13 mouse cellular contexts compared by ENCODE assay signal in the genomic region with DNA sequence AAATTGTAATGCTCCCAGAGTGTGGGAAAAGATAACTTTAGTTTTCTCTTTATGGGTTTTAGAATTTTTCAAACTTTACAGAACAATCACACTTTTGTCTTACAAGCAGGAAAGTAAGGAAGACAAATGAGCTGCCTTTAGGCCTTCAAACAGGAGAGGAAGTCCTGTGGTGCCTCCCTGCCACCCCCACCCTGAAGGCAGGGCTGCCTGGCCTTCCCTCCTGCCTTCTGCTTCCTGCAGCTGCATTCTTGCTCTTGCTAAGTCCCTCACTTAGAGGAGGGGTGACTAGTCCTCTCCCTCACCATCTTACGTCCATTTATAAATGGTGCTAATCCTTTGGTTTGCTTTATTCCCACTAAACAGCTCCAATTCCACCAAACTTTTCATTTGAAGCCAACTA. TPM values are rescaled to one million over a fixed set of nuclear protein-coding genes. Genes with fewer than 3 reads are reported as not detected.
DNase-seq lines count a peak whose midpoint lies in the region; ATAC-seq and TF ChIP-seq lines count a peak whose summit lies in the region.
"Had no signal": no experiment of that assay in that cellular context is flagged by ENCODE, and none has a peak within 500 bp of the region (broad histone marks: within the 10 kb centered on the region; RNA-seq: fewer than 3 reads in every experiment).

No protein-coding gene starts in this region.

- peaks cover 3% of the 10 kb centered on the region for H3K9me3 ChIP-seq in heart, embryonic 12.5 days (replicated peaks)
- H3K9me3 ChIP-seq in forebrain, postnatal 0 days (ENCODE audit: low read length): no peaks in the 10 kb centered on the region
- no peaks in the 10 kb centered on the region for H3K9me3 ChIP-seq in forebrain, embryonic 13.5 days (replicated peaks)
- H3K9me3 ChIP-seq: heart, embryonic 10.5 days; neural tube, embryonic 12.5 days had no signal

- no peak overlapping the region for H3K4me2 ChIP-seq in heart, embryonic 12.5 days
- H3K4me2 ChIP-seq in forebrain, postnatal 0 days (ENCODE audit: low read depth): no peak overlapping the region
- H3K4me2 ChIP-seq in forebrain, embryonic 13.5 days: no peak overlapping the region
- H3K4me2 ChIP-seq: neural tube, embryonic 12.5 days had no signal

- H3K9ac ChIP-seq in heart, embryonic 12.5 days: no peak overlapping the region
- no peak overlapping the region for H3K9ac ChIP-seq in forebrain, postnatal 0 days
- H3K9ac ChIP-seq in forebrain, embryonic 13.5 days: no peak overlapping the region
- H3K9ac ChIP-seq: neural tube, embryonic 12.5 days had no signal

- no peak overlapping the region for H3K27ac ChIP-seq in heart, embryonic 12.5 days (ENCODE audit: poor library complexity, severe bottlenecking)
- H3K27ac ChIP-seq in forebrain, postnatal 0 days (ENCODE audit: low read depth, low read length): no peak overlapping the region
- no peak overlapping the region for H3K27ac ChIP-seq in forebrain, embryonic 13.5 days
- H3K27ac ChIP-seq: neural tube, embryonic 12.5 days; stomach, postnatal 0 days had no signal

- H3K4me3 ChIP-seq in heart, embryonic 12.5 days: no peak overlapping the region
- H3K4me3 ChIP-seq in forebrain, postnatal 0 days (ENCODE audit: low read depth, low read length): no peak overlapping the region
- no peak overlapping the region for H3K4me3 ChIP-seq in forebrain, embryonic 13.5 days
- H3K4me3 ChIP-seq: heart, embryonic 10.5 days; neural tube, embryonic 12.5 days had no signal

- DNase-seq in heart, adult 11 months: peak; percentile 96
- peak; percentile 82 for DNase-seq in 416B (ENCODE audit: low read depth)
- DNase-seq in embryo, embryonic 9.5 days (ENCODE audit: extremely low spot score): peak; percentile 12
- peak; percentile 48 to 65 for DNase-seq in lung, postnatal 4 days
- no peak for DNase-seq in forebrain, postnatal 0 days
- DNase-seq in cerebellum, postnatal 36 days: no peak
- DNase-seq: adrenal gland, adult 8-10 months; cerebellum, postnatal 14 days had no signal

- H3K27me3 ChIP-seq in heart, embryonic 12.5 days (replicated peaks): no peaks in the 10 kb centered on the region
- no peaks in the 10 kb centered on the region; the same call in 1 of the 2 replicates for H3K27me3 ChIP-seq in forebrain, postnatal 0 days (ENCODE audit: insufficient read depth, low read length)
- peaks cover under 1% of the 10 kb centered on the region; the same call in 1 of the 2 replicates for H3K27me3 ChIP-seq in forebrain, embryonic 13.5 days
- H3K27me3 ChIP-seq: neural tube, embryonic 12.5 days had no signal

- no peak for TF ChIP-seq CTCF in forebrain, postnatal 0 days (IDR thresholded peaks at IDR 0.05; ENCODE audit: low read depth)

- 0 out of 2 replicates have a peak, but pooled peaks cover 9% of the 10 kb centered on the region for H3K4me1 ChIP-seq in heart, embryonic 12.5 days (replicated peaks)
- peaks cover 3% of the 10 kb centered on the region; the same call in 1 of the 2 replicates for H3K4me1 ChIP-seq in forebrain, postnatal 0 days (ENCODE audit: insufficient read depth)
- peaks cover 2% of the 10 kb centered on the region for H3K4me1 ChIP-seq in forebrain, embryonic 13.5 days

- H3K36me3 ChIP-seq in heart, embryonic 12.5 days: no peaks in the 10 kb centered on the region
- H3K36me3 ChIP-seq in forebrain, postnatal 0 days (ENCODE audit: insufficient read depth): no peaks in the 10 kb centered on the region
- H3K36me3 ChIP-seq in forebrain, embryonic 13.5 days (ENCODE audit: poor library complexity, severe bottlenecking): no peaks in the 10 kb centered on the region
- H3K36me3 ChIP-seq: heart, embryonic 10.5 days; neural tube, embryonic 12.5 days had no signal

- ATAC-seq in heart, embryonic 12.5 days (ENCODE audit: insufficient number of reproducible peaks, low FRiP score): no peak
- no peak for ATAC-seq in forebrain, postnatal 0 days
- no peak for ATAC-seq in forebrain, embryonic 13.5 days

- WGBS in heart, embryonic 12.5 days: 41% methylated on average over 1 of the region's 1 CpGs
- 27% methylated on average over 1 of the region's 1 CpGs for WGBS in forebrain, postnatal 0 days
- 33% methylated on average over 1 of the region's 1 CpGs for WGBS in forebrain, embryonic 13.5 days

RNA-seq across cellular contexts. Expression of gene Ehd4, which starts 4.4 kb away (rescaled TPM):
- 159 and 186 TPM in 2 replicates for polyA plus RNA-seq in heart, embryonic 12.5 days (2016; fragmentation: Nextera tagmentation; extraction: Ambion mirVana)
- 3.7 and 7.1 TPM in 2 replicates for total RNA-seq in forebrain, postnatal 0 days (2014; rRNA removed)
- 11.2 and 16.1 TPM in 2 replicates for polyA plus RNA-seq in forebrain, postnatal 0 days (2015; fragmentation: Nextera tagmentation; extraction: Ambion mirVana)
- polyA plus RNA-seq in forebrain, embryonic 13.5 days (2015; fragmentation: Nextera tagmentation; extraction: Ambion mirVana): 9.8 and 11.3 TPM in 2 replicates

Comparison
In these comparisons a context has a peak if more than half of its experiments do, and no peak if none do; other contexts are left out.
1. DNase-seq: peak in heart, adult 11 months (single experiment), 416B (single experiment), embryo, embryonic 9.5 days (single experiment) and lung, postnatal 4 days (2 of 2); none in forebrain, postnatal 0 days (single experiment) and cerebellum, postnatal 36 days (0 of 2).